Comparison of ENCODE assay signal across 8 mouse cellular contexts in the genomic region with DNA sequence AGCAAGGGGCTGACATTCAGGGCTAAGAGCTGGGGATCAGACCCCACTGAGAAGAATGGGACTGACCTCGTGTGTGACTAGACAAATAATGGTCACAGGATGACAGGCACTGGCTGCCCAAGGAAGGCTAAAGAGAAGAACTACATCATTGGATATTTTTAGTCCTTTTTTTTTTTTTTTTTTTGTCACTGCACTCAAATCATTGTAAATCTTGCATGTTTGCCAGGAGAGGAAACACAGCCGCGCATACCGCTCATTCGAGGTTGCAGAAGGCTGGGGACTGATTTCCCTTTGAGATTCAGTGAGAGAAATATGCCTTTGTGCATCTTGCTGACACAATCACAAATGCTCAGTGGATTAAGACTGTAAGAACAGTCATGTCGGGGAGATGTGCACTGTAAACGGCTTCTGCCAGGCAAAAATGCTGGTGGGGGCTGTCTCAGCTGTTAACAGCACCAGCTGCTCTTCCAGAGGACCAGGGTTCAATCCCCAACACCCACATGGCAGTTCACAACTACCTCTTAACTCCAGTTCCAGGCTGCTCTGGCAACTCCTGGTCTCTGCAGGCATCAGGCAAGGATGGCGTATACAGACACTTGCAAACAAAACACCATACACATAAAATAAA. TPM values are rescaled to one million over a fixed set of nuclear protein-coding genes. Genes with fewer than 3 reads are reported as not detected.
DNase-seq lines count a peak whose midpoint lies in the region; ATAC-seq lines count a peak whose summit lies in the region.

No protein-coding gene starts in this region.

- H3K4me1 ChIP-seq in hindbrain, embryonic 14.5 days (replicated peaks; ENCODE audit: control insufficient read depth, insufficient read depth, low read length), result peaks cover 12% of the 10 kb centered on the region; the same call in 1 of the 2 replicates
- H3K4me1 ChIP-seq in hindbrain, embryonic 16.5 days (ENCODE audit: control insufficient read depth, insufficient read depth, low read depth, low read length), result peaks cover 18% of the 10 kb centered on the region
- H3K4me1 ChIP-seq in heart, embryonic 10.5 days, result peaks cover 73% of the 10 kb centered on the region
- H3K4me1 ChIP-seq in limb, embryonic 13.5 days, result peaks cover 69% of the 10 kb centered on the region

- no peaks in the 10 kb centered on the region for H3K9me3 ChIP-seq in hindbrain, embryonic 14.5 days (ENCODE audit: control insufficient read depth, low read length)
- no peaks in the 10 kb centered on the region for H3K9me3 ChIP-seq in hindbrain, embryonic 16.5 days (ENCODE audit: control insufficient read depth, low read length)
- H3K9me3 ChIP-seq in heart, embryonic 10.5 days, result no peaks in the 10 kb centered on the region
- H3K9me3 ChIP-seq in limb, embryonic 13.5 days, result no peaks in the 10 kb centered on the region

- intact Hi-C loops in gastrocnemius, postnatal 14 days (cut with DNase I; ENCODE audit: low total_unique reads), result loop anchor here (5.0 kb wide), 1 partner anchor 59 kb away; no protein-coding TSS in a partner anchor

- peaks cover 12% of the 10 kb centered on the region; the same call in 1 of the 2 replicates for H3K27me3 ChIP-seq in hindbrain, embryonic 14.5 days (ENCODE audit: control insufficient read depth, insufficient read depth, low read length)
- H3K27me3 ChIP-seq in hindbrain, embryonic 16.5 days (replicated peaks; ENCODE audit: control insufficient read depth, insufficient read depth, low read length), result no peaks in the 10 kb centered on the region; the same call in 1 of the 2 replicates
- no peaks in the 10 kb centered on the region for H3K27me3 ChIP-seq in heart, embryonic 10.5 days (ENCODE audit: insufficient read depth, poor library complexity, severe bottlenecking)
- H3K27me3 ChIP-seq in limb, embryonic 13.5 days, result no peaks in the 10 kb centered on the region

- H3K4me3 ChIP-seq in hindbrain, embryonic 14.5 days (replicated peaks; ENCODE audit: low read length), result no peak overlapping the region
- H3K4me3 ChIP-seq in hindbrain, embryonic 16.5 days (ENCODE audit: low read length), result no peak overlapping the region
- H3K4me3 ChIP-seq in heart, embryonic 10.5 days, result no peak overlapping the region
- no peak overlapping the region for H3K4me3 ChIP-seq in limb, embryonic 13.5 days

- no peak for DNase-seq in hindbrain, embryonic 14.5 days (ENCODE audit: low spot score)
- DNase-seq in adrenal gland, adult 8-10 months, result peak; percentile 36
- DNase-seq in heart, embryonic 10.5 days (ENCODE audit: low spot score), result no peak
- no peak for DNase-seq in ovary, postnatal 14 days (ENCODE audit: low spot score)
- DNase-seq in gastrocnemius, postnatal 14 days, result no peak
- no peak for DNase-seq in cerebellum, postnatal 4 days (ENCODE audit: low spot score in 2 of 2)

- WGBS in hindbrain, embryonic 14.5 days, result 41% methylated on average over 8 of the region's 8 CpGs
- 34% methylated on average over 8 of the region's 8 CpGs for WGBS in hindbrain, embryonic 16.5 days
- WGBS in heart, embryonic 10.5 days, result 38% methylated on average over 8 of the region's 8 CpGs
- whole genome bisulfite sequencing in limb, embryonic 13.5 days, result 33% methylated on average over 8 of the region's 8 CpGs

- no peak overlapping the region for H3K4me2 ChIP-seq in hindbrain, embryonic 14.5 days (replicated peaks)
- no peak overlapping the region for H3K4me2 ChIP-seq in hindbrain, embryonic 16.5 days (ENCODE audit: low read length)
- H3K4me2 ChIP-seq in limb, embryonic 13.5 days (replicated peaks), result no peak overlapping the region

- H3K36me3 ChIP-seq in hindbrain, embryonic 14.5 days (replicated peaks; ENCODE audit: control insufficient read depth, insufficient read depth), result no peaks in the 10 kb centered on the region
- H3K36me3 ChIP-seq in hindbrain, embryonic 16.5 days (ENCODE audit: control insufficient read depth, insufficient read depth, low read length), result no peaks in the 10 kb centered on the region
- H3K36me3 ChIP-seq in heart, embryonic 10.5 days, result no peaks in the 10 kb centered on the region; the same call in 1 of the 2 replicates
- no peaks in the 10 kb centered on the region for H3K36me3 ChIP-seq in limb, embryonic 13.5 days

- no peak overlapping the region for H3K9ac ChIP-seq in hindbrain, embryonic 14.5 days
- no peak overlapping the region for H3K9ac ChIP-seq in hindbrain, embryonic 16.5 days (ENCODE audit: low read depth, low read length)
- H3K9ac ChIP-seq in limb, embryonic 13.5 days, result no peak overlapping the region

- ATAC-seq in hindbrain, embryonic 14.5 days (ENCODE audit: low FRiP score), result no peak
- no peak for ATAC-seq in hindbrain, embryonic 16.5 days
- ATAC-seq in limb, embryonic 13.5 days (ENCODE audit: low FRiP score, low read depth), result no peak

- H3K27ac ChIP-seq in hindbrain, embryonic 14.5 days, result peak overlapping the region; percentile 17; the same call in 1 of the 2 replicates
- no peak overlapping the region for H3K27ac ChIP-seq in hindbrain, embryonic 16.5 days (ENCODE audit: low read depth, low read length)
- H3K27ac ChIP-seq in heart, embryonic 10.5 days, result peak overlapping the region; percentile 64; the same call in 1 of the 2 replicates
- peak overlapping the region; percentile 69; the same call in 1 of the 2 replicates for H3K27ac ChIP-seq in limb, embryonic 13.5 days

RNA-seq across cellular contexts. Expression of gene Rassf3, which starts 4.5 kb away (rescaled TPM):
- 5.8 and 6.5 TPM in 2 replicates for polyA plus RNA-seq in hindbrain, embryonic 14.5 days (2014; fragmentation: Nextera tagmentation; extraction: Ambion mirVana)
- polyA plus RNA-seq in hindbrain, embryonic 16.5 days (2015; fragmentation: Nextera tagmentation; extraction: Ambion mirVana), result 5.3 and 6.0 TPM in 2 replicates
- total RNA-seq in adrenal gland, adult 8-10 months (2022), result 10 to 100 TPM; 36.3 to 54.6 (median 44.0) TPM
- 19.6 and 21.1 TPM in 2 replicates for polyA plus RNA-seq in heart, embryonic 10.5 days (2016; fragmentation: Nextera tagmentation; extraction: Ambion mirVana)
- polyA plus RNA-seq in limb, embryonic 13.5 days (2015; fragmentation: Nextera tagmentation; extraction: Ambion mirVana), result 17.8 and 18.1 TPM in 2 replicates
- total RNA-seq in gastrocnemius, postnatal 14 days (2021), result 10 to 100 TPM; 40.2 to 42.2 TPM
